Mouse (Mus musculus): ENCODE data around the gene Adam30.

- TF ChIP-seq CTCF (IDR thresholded peaks at IDR 0.05; ENCODE audit: low read depth, low read length), result no peak
- no peak for TF ChIP-seq POLR2A (IDR thresholded peaks at IDR 0.05; ENCODE audit: insufficient read depth, low read length)
These were observed 32.7 kb upstream of the Adam30 start for GRCm38 (mm10) chr3:98127775-98128174.
